Mouse (Mus musculus): ENCODE measurements around the gene Aff4.

DNA sequence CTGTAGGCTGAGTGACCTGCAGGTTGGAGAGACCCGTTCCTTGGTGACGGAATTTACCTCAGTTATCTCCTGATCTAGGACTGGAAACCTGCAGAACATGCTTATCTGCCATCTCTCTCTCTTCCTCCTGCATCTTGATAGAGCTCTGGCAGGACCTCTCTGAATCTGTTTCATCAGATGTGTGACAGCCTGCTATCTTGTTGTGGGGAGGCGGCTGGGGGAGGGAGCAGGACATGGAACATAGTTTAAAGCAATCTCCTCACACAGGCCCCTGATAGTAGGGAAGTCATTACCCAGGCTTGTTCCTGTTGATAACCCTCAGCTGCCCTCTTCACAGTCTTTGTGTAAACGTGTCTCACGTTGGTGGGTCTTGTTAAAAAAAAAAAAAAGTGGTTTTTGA is 5.3 kb upstream of the Aff4 start:
- no peak for TF ChIP-seq CTCF (IDR thresholded peaks at IDR 0.05; ENCODE audit: control insufficient read depth, insufficient read depth, insufficient read length)
- no peak for TF ChIP-seq FOSL1 (IDR thresholded peaks at IDR 0.05; ENCODE audit: insufficient read depth, low read length, poor library complexity, severe bottlenecking)
- no peak for TF ChIP-seq USF1 (IDR thresholded peaks at IDR 0.05; ENCODE audit: low read depth)
- no peak for TF ChIP-seq CEBPB (IDR thresholded peaks at IDR 0.05; ENCODE audit: low read depth)
- TF ChIP-seq MYOG (IDR thresholded peaks at IDR 0.05; ENCODE audit: control insufficient read depth, extremely low read depth, insufficient read length): no peak

Data from C2C12 (cell line).